Mouse (Mus musculus) midbrain, embryonic 15.5 days (tissue): ENCODE results near the gene Scoc. TPM values are rescaled to one million over a fixed set of nuclear protein-coding genes. Genes with fewer than 3 reads are reported as not detected.
"Not testable (repeated sequence)": the region's sequence is repeated elsewhere in the genome, so short reads cannot be mapped to it uniquely, and the experiment has no call there.

ENCODE experiments used
- ATAC-seq: fragments of 200-750 bp; cut with Nextera tagmentation; replicated peaks from 2 replicates; pipeline ENCODE4 v1.8.0; 2017; ENCODE audit warnings: moderate TSS enrichment
- H3K27ac ChIP-seq: fragments of 300-500 bp; sonication (generic); 2 replicates; pipeline ENCODE4 v1.5.1; 2015; ENCODE audit warnings: mild to moderate bottlenecking, inconsistent platforms
- H3K27me3 ChIP-seq: fragments of 300-500 bp; sonication (generic); replicated peaks from 2 replicates; pipeline ENCODE4 v1.6.1; 2015; ENCODE audit warnings: inconsistent platforms
- H3K36me3 ChIP-seq: fragments of 300-500 bp; sonication (generic); replicated peaks from 2 replicates; pipeline ENCODE4 v1.6.1; 2015; ENCODE audit warnings: inconsistent platforms
- H3K4me1 ChIP-seq: fragments of 300-500 bp; sonication (generic); 2 replicates; pipeline ENCODE4 v1.6.1; 2015; ENCODE audit warnings: inconsistent platforms
- H3K4me2 ChIP-seq: fragments of 300-500 bp; sonication (generic); 2 replicates; pipeline ENCODE4 v1.6.1; 2015; ENCODE audit warnings: inconsistent platforms, mild to moderate bottlenecking, moderate library complexity
- H3K4me3 ChIP-seq: fragments of 300-500 bp; sonication (generic); 2 replicates; pipeline ENCODE4 v1.5.1; 2015; ENCODE audit warnings: mild to moderate bottlenecking, inconsistent platforms
- H3K9ac ChIP-seq: fragments of 300-500 bp; sonication (generic); 2 replicates; pipeline ENCODE4 v1.6.1; 2015; ENCODE audit warnings: mild to moderate bottlenecking, inconsistent platforms
- H3K9me3 ChIP-seq: fragments of 300-500 bp; sonication (generic); 2 replicates; pipeline ENCODE4 v1.6.1; 2016; ENCODE audit warnings: inconsistent platforms
- WGBS: fragments of 180-500 bp; shearing (Covaris S2); methylation state at CpG from one replicate; pipeline ENCODE4 v1.1.7; 2015; ENCODE audit warnings: mixed read lengths; 5-methylcytosine and 5-hydroxymethylcytosine counted together
- polyA plus RNA-seq: library from polyadenylated mRNA; unstranded; fragments of >200 nt; fragmentation: Nextera tagmentation; extraction: Ambion mirVana; gene quantifications from 2 replicates; pipeline ENCODE4 v1.2.1, GENCODE M21; 2015

Gene Scoc
- 260 and 268 TPM in 2 replicates for polyA plus RNA-seq

GRCm38 (mm10) chr8:83458222-83458621 lies at the start of gene Scoc:
Gene Scoc (minus strand): TSS chr8:83458391.
- Histone ChIP-seq H3K36me3 (no peaks in the 10 kb centered on the region), H3K27ac (no peak within 1 kb of the TSS), H3K9ac (no peak within 1 kb of the TSS), H3K4me3 (no peak within 1 kb of the TSS), H3K9me3 (no peaks in the 10 kb centered on the region), H3K4me2 (no peak within 1 kb of the TSS), H3K4me1 (no peaks in the 10 kb centered on the region), H3K27me3 (no peaks in the 10 kb centered on the region)
- no peak for ATAC-seq
- 82% methylated on average over 14 of the region's 14 CpGs for WGBS

GRCm38 (mm10) chr8:83459606-83460005 lies 1.4 kb upstream of the Scoc start:
- H3K4me1 ChIP-seq = no peaks in the 10 kb centered on the region
- no peak overlapping the region for H3K4me2 ChIP-seq
- ATAC-seq = no peak
- 73% methylated on average over 3 of the region's 3 CpGs for WGBS
- no peak overlapping the region for H3K27ac ChIP-seq
- no peaks in the 10 kb centered on the region for H3K9me3 ChIP-seq
- no peak overlapping the region for H3K9ac ChIP-seq
- no peak overlapping the region for H3K4me3 ChIP-seq
- H3K36me3 ChIP-seq = no peaks in the 10 kb centered on the region
- no peaks in the 10 kb centered on the region for H3K27me3 ChIP-seq

- Histone ChIP-seq H3K36me3 (no peaks in the 10 kb centered on the region), H3K4me1 (no peaks in the 10 kb centered on the region), H3K9me3 (no peaks in the 10 kb centered on the region), H3K27me3 (no peaks in the 10 kb centered on the region), H3K4me2 (no peak overlapping the region), H3K27ac (no peak overlapping the region), H3K9ac (no peak overlapping the region), H3K4me3 (no peak overlapping the region)
- no peak for ATAC-seq
- 49% methylated on average over 6 of the region's 6 CpGs for WGBS
Measured at GRCm38 (mm10) chr8:83457121-83457520, 1.1 kb downstream of the Scoc start.

GRCm38 (mm10) chr8:83451056-83451455 lies 7.1 kb downstream of the Scoc start:
- Histone ChIP-seq H3K36me3 (no peaks in the 10 kb centered on the region), H3K9me3 (no peaks in the 10 kb centered on the region), H3K27ac (no peak overlapping the region), H3K27me3 (no peaks in the 10 kb centered on the region), H3K9ac (no peak overlapping the region), H3K4me2 (no peak overlapping the region), H3K4me3 (no peak overlapping the region), H3K4me1 (no peaks in the 10 kb centered on the region)
- 0 out of 2 replicates have a peak, but pooled peaks have one; percentile 52 for ATAC-seq
- WGBS = 21% methylated on average over 3 of the region's 3 CpGs

GRCm38 (mm10) chr8:83449960-83450359 lies 8.2 kb downstream of the Scoc start:
- Histone ChIP-seq H3K4me1 (no peaks in the 10 kb centered on the region), H3K9me3 (no peaks in the 10 kb centered on the region), H3K4me2 (no peak overlapping the region), H3K36me3 (no peaks in the 10 kb centered on the region), H3K4me3 (no peak overlapping the region), H3K27me3 (no peaks in the 10 kb centered on the region), H3K27ac (no peak overlapping the region), H3K9ac (no peak overlapping the region)
- 73% methylated on average over 1 of the region's 1 CpGs for WGBS
- ATAC-seq = no peak

GRCm38 (mm10) chr8:83443052-83443400 lies 15.2 kb downstream of the Scoc start:
- peak overlapping the region; percentile 63 for H3K4me2 ChIP-seq
- peak; percentile 7 for ATAC-seq

GRCm38 (mm10) chr8:83442243-83443051 lies 15.7 kb downstream of the Scoc start:
- peak overlapping the region; percentile 91 for H3K27ac ChIP-seq
- peak overlapping the region; percentile 75 for H3K9ac ChIP-seq
- H3K9me3 ChIP-seq = no peaks in the 10 kb centered on the region
- no peaks in the 10 kb centered on the region for H3K36me3 ChIP-seq
- H3K27me3 ChIP-seq = no peaks in the 10 kb centered on the region
- peak overlapping the region; percentile 63 for H3K4me2 ChIP-seq
- peak overlapping the region; percentile 71 for H3K4me3 ChIP-seq
- H3K4me1 ChIP-seq = peaks cover 25% of the 10 kb centered on the region
- ATAC-seq = peak; percentile 100
- under 1% methylated on average over 63 of the region's 64 CpGs for WGBS

More at GRCm38 (mm10) chr8:83443052-83443400, 15.2 kb downstream of the Scoc start:
- H3K36me3 ChIP-seq = no peaks in the 10 kb centered on the region
- peak overlapping the region; percentile 71 for H3K4me3 ChIP-seq
- H3K9ac ChIP-seq = peak overlapping the region; percentile 59
- peaks cover 25% of the 10 kb centered on the region for H3K4me1 ChIP-seq
- no peaks in the 10 kb centered on the region for H3K9me3 ChIP-seq
- 26% methylated on average over 5 of the region's 5 CpGs for WGBS
- H3K27me3 ChIP-seq = no peaks in the 10 kb centered on the region
- H3K27ac ChIP-seq = peak overlapping the region; percentile 91

GRCm38 (mm10) chr8:83441656-83442242 lies 16.4 kb downstream of the Scoc start:
- WGBS = 1% methylated on average over 29 of the region's 29 CpGs
- H3K4me3 ChIP-seq = peak overlapping the region; percentile 71
- no peak for ATAC-seq
- H3K27ac ChIP-seq = peak overlapping the region; percentile 90
- H3K36me3 ChIP-seq = peaks cover 4% of the 10 kb centered on the region; the same call in 1 of the 2 replicates
- H3K9me3 ChIP-seq = no peaks in the 10 kb centered on the region
- peak overlapping the region; percentile 63 for H3K4me2 ChIP-seq
- no peaks in the 10 kb centered on the region for H3K27me3 ChIP-seq
- peaks cover 25% of the 10 kb centered on the region for H3K4me1 ChIP-seq
- peak overlapping the region; percentile 75 for H3K9ac ChIP-seq

- Histone ChIP-seq H3K27ac (no peak overlapping the region), H3K9me3 (no peaks in the 10 kb centered on the region), H3K4me3 (no peak overlapping the region), H3K36me3 (peaks cover 20% of the 10 kb centered on the region; the same call in 1 of the 2 replicates), H3K4me1 (peaks cover 20% of the 10 kb centered on the region), H3K4me2 (no peak overlapping the region), H3K27me3 (no peaks in the 10 kb centered on the region), H3K9ac (no peak overlapping the region)
- ATAC-seq = no peak
- 94% methylated on average over 1 of the region's 1 CpGs for WGBS
Measured at GRCm38 (mm10) chr8:83437077-83437476, 21.1 kb downstream of the Scoc start.

GRCm38 (mm10) chr8:83429071-83429524 lies 29.1 kb downstream of the Scoc start:
- no peaks in the 10 kb centered on the region for H3K9me3 ChIP-seq
- no peaks in the 10 kb centered on the region for H3K4me1 ChIP-seq
- H3K4me2 ChIP-seq = no peak overlapping the region
- H3K27ac ChIP-seq = no peak overlapping the region
- H3K27me3 ChIP-seq = no peaks in the 10 kb centered on the region
- ATAC-seq = no peak
- peaks cover 11% of the 10 kb centered on the region; the same call in 1 of the 2 replicates for H3K36me3 ChIP-seq
- H3K9ac ChIP-seq = no peak overlapping the region
- 69% methylated on average over 4 of the region's 4 CpGs for WGBS
- H3K4me3 ChIP-seq = no peak overlapping the region

- WGBS = 90% methylated on average over 3 of the region's 3 CpGs
- H3K36me3 ChIP-seq, H3K9me3 ChIP-seq, H3K9ac ChIP-seq, H3K4me2 ChIP-seq, H3K27me3 ChIP-seq, H3K27ac ChIP-seq, ATAC-seq, H3K4me3 ChIP-seq, H3K4me1 ChIP-seq: not testable (repeated sequence)
Measured at GRCm38 (mm10) chr8:83428621-83429020, 29.6 kb downstream of the Scoc start.

GRCm38 (mm10) chr8:83426949-83427348 lies 31.2 kb downstream of the Scoc start:
- ATAC-seq = no peak
- no peak overlapping the region for H3K27ac ChIP-seq
- no peaks in the 10 kb centered on the region for H3K4me1 ChIP-seq
- H3K9me3 ChIP-seq = no peaks in the 10 kb centered on the region
- H3K27me3 ChIP-seq = no peaks in the 10 kb centered on the region
- WGBS = 84% methylated on average over 7 of the region's 7 CpGs
- no peak overlapping the region for H3K9ac ChIP-seq
- H3K4me3 ChIP-seq = no peak overlapping the region
- H3K4me2 ChIP-seq = no peak overlapping the region
- H3K36me3 ChIP-seq = 0 out of 2 replicates have a peak, but pooled peaks cover 1% of the 10 kb centered on the region
